Mouse (Mus musculus): ENCODE data around the gene Pkm.

Pkm gene

GRCm38 (mm10) chr9:59655958-59656634 lies at the start of gene Pkm:
Gene Pkm (plus strand): TSS chr9:59656368.
- peak; percentile 98 for DNase-seq

- no peak for DNase-seq
These were observed 45.2 kb upstream of the Pkm start for GRCm38 (mm10) chr9:59610950-59611349.

GRCm38 (mm10) chr9:59615797-59616196 lies 40.4 kb upstream of the Pkm start:
- DNase-seq: no peak

- peak; percentile 100 for DNase-seq
These were observed 39.4 kb upstream of the Pkm start, which contains the start of gene Parp6 for GRCm38 (mm10) chr9:59616622-59617306. Gene Parp6 (plus strand): TSS chr9:59617284.

- peak; percentile 51 for DNase-seq
These were observed 38.7 kb upstream of the Pkm start for GRCm38 (mm10) chr9:59617307-59617973.

- DNase-seq: no peak
These were observed 17.8 kb upstream of the Pkm start for GRCm38 (mm10) chr9:59638372-59638771.

GRCm38 (mm10) chr9:59639936-59640335 lies 16.2 kb upstream of the Pkm start:
- DNase-seq: no peak

GRCm38 (mm10) chr9:59641320-59641719 lies 14.8 kb upstream of the Pkm start:
- DNase-seq: no peak

- no peak for DNase-seq
These were observed 6.3 kb upstream of the Pkm start for GRCm38 (mm10) chr9:59649911-59650310.

GRCm38 (mm10) chr9:59653371-59653770 lies 2.8 kb upstream of the Pkm start:
- no peak for DNase-seq

- DNase-seq: no peak
These were observed 1.7 kb upstream of the Pkm start for GRCm38 (mm10) chr9:59654450-59654983.

- DNase-seq: peak; percentile 84
These were observed 758 bp downstream of the Pkm start for GRCm38 (mm10) chr9:59656635-59657617.

GRCm38 (mm10) chr9:59658146-59658545 lies 2.0 kb downstream of the Pkm start:
- no peak for DNase-seq

GRCm38 (mm10) chr9:59659036-59660026 lies 3.2 kb downstream of the Pkm start:
- peak; percentile 90 for DNase-seq

- DNase-seq: peak; percentile 83
These were observed 4.3 kb downstream of the Pkm start for GRCm38 (mm10) chr9:59660421-59660820.

GRCm38 (mm10) chr9:59661298-59661975 lies 5.3 kb downstream of the Pkm start:
- DNase-seq: no peak

GRCm38 (mm10) chr9:59663226-59663625 lies 7.1 kb downstream of the Pkm start:
- no peak for DNase-seq

- DNase-seq: no peak
These were observed 7.8 kb downstream of the Pkm start for GRCm38 (mm10) chr9:59663957-59664356.

- DNase-seq: no peak
These were observed 8.6 kb downstream of the Pkm start for GRCm38 (mm10) chr9:59664664-59665256.

- DNase-seq: no peak
These were observed 9.8 kb downstream of the Pkm start for GRCm38 (mm10) chr9:59666016-59666415.
